Mouse (Mus musculus): ENCODE measurements around the gene Ppp1ca. TPM values are rescaled to one million over a fixed set of nuclear protein-coding genes. Genes with fewer than 3 reads are reported as not detected.

Gene Ppp1ca
- 745 and 766 TPM in 2 replicates for polyA plus RNA-seq (2015; fragmentation: Nextera tagmentation; extraction: Ambion mirVana)

GRCm38 (mm10) chr19:4191528-4192250 is at the start of gene Ppp1ca:
Ppp1ca (plus strand) TSS chr19:4192065.
- Histone ChIP-seq H3K4me3 (replicated peaks) (peak within 1 kb of the TSS; percentile 93), H3K27me3 (replicated peaks) (no peaks in the 10 kb centered on the region), H3K27ac (peak within 1 kb of the TSS; percentile 96), H3K9me3 (no peaks in the 10 kb centered on the region), H3K36me3 (peaks cover 29% of the 10 kb centered on the region), H3K4me2 (peak within 1 kb of the TSS; percentile 88), H3K9ac (peak within 1 kb of the TSS; percentile 99), H3K4me1 (peaks cover 22% of the 10 kb centered on the region)
- 4% methylated on average over 40 of the region's 47 CpGs for WGBS
- ATAC-seq (ENCODE audit: insufficient read depth, low FRiP score, low read depth) = peak; percentile 92

- Histone ChIP-seq H3K36me3 (no peaks in the 10 kb centered on the region), H3K4me2 (no peak overlapping the region), H3K4me3 (replicated peaks) (no peak overlapping the region), H3K4me1 (no peaks in the 10 kb centered on the region), H3K27ac (no peak overlapping the region), H3K27me3 (replicated peaks) (no peaks in the 10 kb centered on the region), H3K9me3 (no peaks in the 10 kb centered on the region), H3K9ac (no peak overlapping the region)
- ATAC-seq (ENCODE audit: insufficient read depth, low FRiP score, low read depth) = 0 out of 2 replicates have a peak, but pooled peaks have one; percentile 9
- 93% methylated on average over 18 of the region's 18 CpGs for WGBS
These were observed 49.3 kb upstream of the Ppp1ca start for GRCm38 (mm10) chr19:4142416-4143173.

GRCm38 (mm10) chr19:4143759-4144268 is 48.1 kb upstream of the Ppp1ca start, which contains the start of gene Cabp4:
Cabp4 (minus strand) TSS chr19:4144033.
- Histone ChIP-seq H3K4me3 (replicated peaks) (no peak within 1 kb of the TSS), H3K9ac (no peak within 1 kb of the TSS), H3K27ac (no peak within 1 kb of the TSS), H3K36me3 (no peaks in the 10 kb centered on the region), H3K4me1 (0 out of 2 replicates have a peak, but pooled peaks cover 7% of the 10 kb centered on the region), H3K27me3 (replicated peaks) (no peaks in the 10 kb centered on the region), H3K9me3 (no peaks in the 10 kb centered on the region), H3K4me2 (no peak within 1 kb of the TSS)
- WGBS = 69% methylated on average over 7 of the region's 7 CpGs
- ATAC-seq (ENCODE audit: insufficient read depth, low FRiP score, low read depth) = no peak

DNA sequence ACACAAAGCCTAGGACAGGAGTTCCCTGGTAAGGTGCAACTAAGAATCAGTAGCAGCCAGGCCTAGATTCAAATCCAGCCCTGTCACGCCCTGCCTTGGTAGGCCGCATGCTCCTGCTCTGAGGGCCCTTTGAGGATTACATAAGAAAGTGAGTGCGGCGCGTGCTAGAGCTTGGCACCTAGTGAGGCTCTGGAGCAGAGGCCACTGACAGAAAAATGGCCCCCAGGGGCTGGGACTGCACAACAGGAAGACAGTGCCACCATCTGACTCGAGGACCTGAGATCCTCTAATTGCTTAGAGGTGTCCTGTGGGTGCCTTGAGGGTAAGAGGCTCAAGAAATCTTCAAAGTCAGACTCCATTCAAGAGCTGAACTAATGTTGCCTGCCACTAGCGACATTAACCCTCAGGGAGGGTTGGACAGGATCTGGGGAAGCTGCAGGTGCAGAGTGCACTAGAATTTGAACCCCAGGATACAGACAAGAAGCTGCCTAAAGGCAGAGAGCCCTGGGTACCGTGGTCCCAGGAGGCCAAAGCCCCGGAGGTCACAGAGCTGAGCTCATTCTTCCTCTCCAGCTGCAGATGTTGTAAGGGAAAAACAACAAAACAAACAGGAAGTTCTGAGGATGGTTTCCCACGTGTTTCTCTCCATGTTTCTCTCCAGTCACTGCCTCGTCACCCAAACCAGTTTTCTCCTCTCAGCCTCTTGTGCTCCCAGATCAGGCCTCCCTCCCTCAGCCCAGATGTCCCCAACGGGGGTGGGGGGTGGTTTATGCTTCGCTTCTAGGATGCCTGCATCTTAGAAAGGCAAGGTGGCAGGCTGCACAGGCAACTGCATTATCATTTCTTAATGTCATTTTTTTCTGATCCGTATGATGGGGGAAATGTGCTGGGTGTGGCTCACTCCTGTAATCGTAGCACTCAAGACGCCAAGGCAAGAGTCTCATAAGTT is 47.0 kb upstream of the Ppp1ca start:
- Histone ChIP-seq H3K9me3 (no peaks in the 10 kb centered on the region), H3K4me1 (peaks cover 16% of the 10 kb centered on the region), H3K4me3 (replicated peaks) (no peak overlapping the region), H3K4me2 (no peak overlapping the region), H3K27ac (no peak overlapping the region), H3K9ac (no peak overlapping the region), H3K27me3 (replicated peaks) (no peaks in the 10 kb centered on the region), H3K36me3 (no peaks in the 10 kb centered on the region)
- 73% methylated on average over 16 of the region's 16 CpGs for WGBS
- no peak for ATAC-seq (ENCODE audit: insufficient read depth, low FRiP score, low read depth)

GRCm38 (mm10) chr19:4145936-4146335 is 45.9 kb upstream of the Ppp1ca start:
- H3K4me2 ChIP-seq = no peak overlapping the region
- H3K27me3 ChIP-seq (replicated peaks) = no peaks in the 10 kb centered on the region
- H3K9ac ChIP-seq = no peak overlapping the region
- H3K36me3 ChIP-seq = peaks cover 6% of the 10 kb centered on the region
- no peak overlapping the region for H3K4me3 ChIP-seq (replicated peaks)
- ATAC-seq (ENCODE audit: insufficient read depth, low FRiP score, low read depth) = no peak
- H3K9me3 ChIP-seq = no peaks in the 10 kb centered on the region
- WGBS = 87% methylated on average over 5 of the region's 5 CpGs
- peaks cover 20% of the 10 kb centered on the region for H3K4me1 ChIP-seq
- H3K27ac ChIP-seq = no peak overlapping the region

DNA sequence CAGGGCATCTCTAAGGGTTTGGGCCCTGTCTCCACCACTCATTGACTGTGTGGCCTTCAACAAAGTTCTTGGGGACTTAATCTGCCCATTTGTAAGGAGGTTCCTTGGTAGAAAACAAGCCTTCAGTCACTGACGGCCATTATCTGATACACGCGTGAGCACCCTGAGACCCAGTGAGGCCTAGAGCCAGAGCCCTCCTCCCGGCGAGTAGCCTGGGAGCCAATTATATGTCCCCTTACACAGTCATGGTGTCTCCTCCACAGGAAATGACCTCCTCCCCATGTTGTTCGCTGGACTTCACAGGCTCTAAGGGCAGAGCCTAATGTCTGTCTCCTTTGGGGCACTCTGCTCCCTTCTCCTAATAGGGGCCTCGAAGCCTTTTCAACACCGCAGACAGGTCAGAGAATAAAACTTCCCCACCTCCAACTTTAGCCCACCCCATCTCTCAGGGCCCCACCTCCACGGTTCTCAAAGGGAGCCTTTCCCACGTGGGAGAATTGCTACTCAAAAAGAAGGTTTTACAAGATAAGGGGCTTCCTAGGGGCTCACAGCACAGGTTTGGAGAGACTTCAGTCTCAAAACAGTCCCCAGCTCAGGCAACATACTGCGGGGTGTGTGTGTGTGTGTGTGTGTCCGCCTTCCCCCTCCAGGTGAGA is 45.4 kb upstream of the Ppp1ca start:
- Histone ChIP-seq H3K4me2 (no peak overlapping the region), H3K4me1 (peaks cover 20% of the 10 kb centered on the region), H3K27me3 (replicated peaks) (no peaks in the 10 kb centered on the region), H3K9me3 (no peaks in the 10 kb centered on the region), H3K36me3 (peaks cover 11% of the 10 kb centered on the region), H3K27ac (no peak overlapping the region), H3K9ac (no peak overlapping the region), H3K4me3 (replicated peaks) (no peak overlapping the region)
- 64% methylated on average over 12 of the region's 12 CpGs for WGBS
- no peak for ATAC-seq (ENCODE audit: insufficient read depth, low FRiP score, low read depth)

DNA sequence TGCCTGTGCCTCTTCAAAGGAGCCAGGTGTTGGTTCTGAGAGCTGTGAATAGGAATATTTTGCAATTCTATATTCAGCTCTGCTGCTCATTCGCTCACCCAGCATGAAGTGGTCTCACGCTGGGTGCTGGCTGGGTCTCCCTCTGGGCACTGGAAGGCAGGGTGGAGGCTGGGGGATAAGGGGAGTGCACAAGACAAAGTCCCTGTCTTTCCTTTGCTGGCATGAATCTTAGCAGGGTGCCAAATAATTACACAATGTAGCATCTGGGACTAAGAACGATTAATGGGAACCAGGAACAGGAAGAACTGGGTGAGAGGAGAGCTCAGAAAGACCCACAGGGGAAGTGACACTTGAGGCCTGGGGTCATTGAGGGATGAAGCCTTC is 44.9 kb upstream of the Ppp1ca start:
- WGBS = 52% methylated on average over 3 of the region's 3 CpGs
- peaks cover 11% of the 10 kb centered on the region for H3K36me3 ChIP-seq
- H3K27me3 ChIP-seq (replicated peaks) = no peaks in the 10 kb centered on the region
- no peak overlapping the region for H3K9ac ChIP-seq
- no peak overlapping the region for H3K27ac ChIP-seq
- no peak overlapping the region for H3K4me3 ChIP-seq (replicated peaks)
- peaks cover 20% of the 10 kb centered on the region for H3K4me1 ChIP-seq
- H3K9me3 ChIP-seq = no peaks in the 10 kb centered on the region
- ATAC-seq (ENCODE audit: insufficient read depth, low FRiP score, low read depth) = no peak
- no peak overlapping the region for H3K4me2 ChIP-seq

GRCm38 (mm10) chr19:4147782-4148490 is 43.9 kb upstream of the Ppp1ca start:
- Histone ChIP-seq H3K27ac (peak overlapping the region; percentile 19; the same call in 1 of the 2 replicates), H3K9ac (peak overlapping the region; percentile 95; the same call in 1 of the 2 replicates), H3K4me2 (peak overlapping the region; percentile 83), H3K36me3 (peaks cover 14% of the 10 kb centered on the region), H3K4me3 (replicated peaks) (peak overlapping the region; percentile 92), H3K9me3 (no peaks in the 10 kb centered on the region), H3K27me3 (replicated peaks) (no peaks in the 10 kb centered on the region), H3K4me1 (peaks cover 20% of the 10 kb centered on the region)
- no peak for ATAC-seq (ENCODE audit: insufficient read depth, low FRiP score, low read depth)
- 39% methylated on average over 9 of the region's 9 CpGs for WGBS

DNA sequence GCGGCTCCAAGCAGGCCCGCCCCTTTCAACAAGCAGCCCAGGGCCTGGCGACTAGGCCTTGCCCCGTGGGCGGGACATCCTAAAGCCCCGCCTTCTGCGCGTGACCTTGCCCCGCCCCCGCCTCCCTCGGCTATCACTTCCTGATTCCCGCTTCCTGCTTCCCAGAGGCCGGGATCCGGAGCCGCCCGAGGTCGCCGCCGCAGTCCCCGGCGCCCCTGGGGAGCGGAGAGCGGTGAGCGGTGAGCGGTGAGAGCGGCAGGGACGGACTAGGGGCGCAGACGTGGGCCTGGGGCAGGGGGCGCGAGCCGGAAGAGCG is 43.4 kb upstream of the Ppp1ca start, which contains the start of gene Coro1b:
Coro1b (plus strand) TSS at position 129 of the 316 bp plus-strand sequence.
- WGBS = 0% methylated on average over 23 of the region's 33 CpGs
- Histone ChIP-seq H3K4me2 (peak within 1 kb of the TSS; percentile 83), H3K27me3 (replicated peaks) (no peaks in the 10 kb centered on the region), H3K4me3 (replicated peaks) (peak within 1 kb of the TSS; percentile 92), H3K4me1 (peaks cover 20% of the 10 kb centered on the region), H3K36me3 (peaks cover 14% of the 10 kb centered on the region), H3K27ac (peak within 1 kb of the TSS; percentile 75), H3K9me3 (no peaks in the 10 kb centered on the region), H3K9ac (peak within 1 kb of the TSS; percentile 95)
- ATAC-seq (ENCODE audit: insufficient read depth, low FRiP score, low read depth) = peak; percentile 94

DNA sequence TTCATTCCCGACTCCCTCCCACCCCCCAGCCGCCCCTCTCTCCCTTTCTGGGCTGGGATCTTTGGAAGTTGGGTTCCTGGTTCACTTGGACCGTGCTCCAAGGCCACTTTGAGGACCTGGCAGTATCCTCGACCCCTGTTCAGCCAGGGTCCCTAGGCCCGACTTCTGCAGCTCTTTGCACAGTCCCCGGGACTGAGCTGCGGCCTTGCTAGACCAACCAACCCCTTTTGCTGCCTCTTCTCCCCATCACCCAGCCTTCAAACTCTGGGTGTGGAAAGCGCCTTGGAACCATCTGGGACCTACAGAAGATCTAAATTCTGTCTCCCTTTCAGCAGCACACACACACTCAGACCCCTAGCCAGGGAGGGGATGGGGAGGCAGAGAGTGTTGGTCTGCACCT is 43.0 kb upstream of the Ppp1ca start:
- H3K27ac ChIP-seq = peak overlapping the region; percentile 75
- H3K36me3 ChIP-seq = peaks cover 14% of the 10 kb centered on the region
- no peaks in the 10 kb centered on the region for H3K27me3 ChIP-seq (replicated peaks)
- H3K4me2 ChIP-seq = peak overlapping the region; percentile 83
- 0 out of 2 replicates have a peak, but pooled peaks have one; percentile 0 for ATAC-seq (ENCODE audit: insufficient read depth, low FRiP score, low read depth)
- H3K9ac ChIP-seq = peak overlapping the region; percentile 95
- 2% methylated on average over 7 of the region's 8 CpGs for WGBS
- H3K4me3 ChIP-seq (replicated peaks) = peak overlapping the region; percentile 92
- no peaks in the 10 kb centered on the region for H3K9me3 ChIP-seq
- H3K4me1 ChIP-seq = peaks cover 20% of the 10 kb centered on the region
